Mouse (Mus musculus) neural tube, embryonic 12.5 days (tissue): Measurements from ENCODE around the gene Cfap206. TPM values are rescaled to one million over a fixed set of nuclear protein-coding genes. Genes with fewer than 3 reads are reported as not detected.

Experiments
- ATAC-seq: fragments of 200-750 bp; cut with Nextera tagmentation; 2 replicates; pipeline ENCODE4 v1.8.0; 2017; ENCODE audit warnings: low read depth, mild to moderate bottlenecking, moderate TSS enrichment, moderate library complexity; ENCODE audit not compliant: low FRiP score
- H3K27ac ChIP-seq: fragments of 300-500 bp; sonication (generic); 2 replicates; pipeline ENCODE4 v1.5.1; 2016
- H3K27me3 ChIP-seq: fragments of 300-500 bp; sonication (generic); replicated peaks from 2 replicates; pipeline ENCODE4 v1.6.1; 2016; ENCODE audit warnings: mild to moderate bottlenecking
- H3K36me3 ChIP-seq: fragments of 300-500 bp; sonication (generic); 2 replicates; pipeline ENCODE4 v1.6.1; 2016; ENCODE audit warnings: mild to moderate bottlenecking
- H3K4me1 ChIP-seq: fragments of 300-500 bp; sonication (generic); 2 replicates; pipeline ENCODE4 v1.6.1; 2016
- H3K4me2 ChIP-seq: fragments of 300-500 bp; sonication (generic); replicated peaks from 2 replicates; pipeline ENCODE4 v1.6.1; 2016; ENCODE audit warnings: mild to moderate bottlenecking
- H3K4me3 ChIP-seq: fragments of 300-500 bp; sonication (generic); 2 replicates; pipeline ENCODE4 v1.5.1; 2016
- H3K9ac ChIP-seq: fragments of 300-500 bp; sonication (generic); 2 replicates; pipeline ENCODE4 v1.6.1; 2016; ENCODE audit warnings: mild to moderate bottlenecking
- H3K9me3 ChIP-seq: fragments of 300-500 bp; sonication (generic); 2 replicates; pipeline ENCODE4 v1.6.1; 2016; ENCODE audit warnings: mild to moderate bottlenecking
- WGBS: fragments of 180-500 bp; shearing (Covaris S2); methylation state at CpG from one replicate; pipeline ENCODE4 v1.1.7; 2016; 5-methylcytosine and 5-hydroxymethylcytosine counted together
- polyA plus RNA-seq: library from polyadenylated mRNA; unstranded; fragments of >200 nt; fragmentation: Nextera tagmentation; extraction: Ambion mirVana; gene quantifications from 2 replicates; pipeline ENCODE4 v1.2.1, GENCODE M21; 2016

Gene Cfap206
- polyA plus RNA-seq, 1 experiment from 2014 or later, result 0.74 TPM

DNA sequence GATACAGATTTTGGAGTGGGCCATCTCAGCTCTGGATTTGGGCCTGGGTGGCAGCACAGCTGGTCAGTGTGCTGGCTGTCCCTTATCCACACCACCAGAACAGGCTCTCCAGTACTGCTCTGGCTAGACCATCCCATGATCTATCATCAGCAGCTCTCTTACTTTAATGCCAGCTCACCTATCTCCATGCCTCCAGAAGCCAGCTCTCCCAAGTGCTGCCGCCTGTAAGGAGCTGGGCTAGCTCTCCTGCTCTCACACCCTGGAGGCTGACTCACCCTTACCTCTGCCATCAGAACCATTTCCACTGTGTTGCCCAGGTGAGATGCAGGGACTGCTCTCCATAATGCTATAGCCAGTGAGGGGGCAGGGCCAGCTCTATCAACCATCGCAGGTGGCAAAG lies 68.5 kb downstream of the Cfap206 start:
- ATAC-seq, result no peak
- Histone ChIP-seq H3K27me3 (no peaks in the 10 kb centered on the region), H3K4me2 (no peak overlapping the region), H3K4me1 (no peaks in the 10 kb centered on the region), H3K27ac (no peak overlapping the region), H3K9me3 (no peaks in the 10 kb centered on the region), H3K36me3 (peaks cover 81% of the 10 kb centered on the region), H3K4me3 (no peak overlapping the region), H3K9ac (no peak overlapping the region)
- 94% methylated on average over 2 of the region's 2 CpGs for WGBS

DNA sequence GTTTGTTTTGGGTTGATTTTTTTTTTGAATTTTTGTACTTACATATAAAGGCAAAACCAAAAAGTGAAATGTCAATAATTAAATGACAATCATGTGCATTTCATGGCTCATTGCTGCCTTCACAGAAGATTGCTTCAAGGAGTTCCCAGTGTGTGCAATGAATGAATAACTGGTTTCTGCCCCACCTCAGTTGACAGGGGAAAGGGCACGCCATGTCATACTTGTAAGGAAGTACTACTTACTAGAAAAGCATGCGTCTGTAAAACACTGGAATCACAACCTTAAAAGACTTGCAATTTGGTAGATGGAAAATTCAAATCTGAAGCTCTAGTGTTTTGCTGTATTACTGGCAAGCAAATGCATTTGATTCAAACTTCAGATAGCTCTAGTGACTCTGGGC lies 71.0 kb downstream of the Cfap206 start:
- no peak overlapping the region for H3K27ac ChIP-seq
- WGBS, result 88% methylated on average over 2 of the region's 2 CpGs
- no peaks in the 10 kb centered on the region for H3K4me1 ChIP-seq
- H3K9ac ChIP-seq, result no peak overlapping the region
- H3K9me3 ChIP-seq, result no peaks in the 10 kb centered on the region
- no peak overlapping the region for H3K4me3 ChIP-seq
- no peaks in the 10 kb centered on the region for H3K27me3 ChIP-seq
- H3K36me3 ChIP-seq, result peaks cover 79% of the 10 kb centered on the region
- no peak overlapping the region for H3K4me2 ChIP-seq
- no peak for ATAC-seq

DNA sequence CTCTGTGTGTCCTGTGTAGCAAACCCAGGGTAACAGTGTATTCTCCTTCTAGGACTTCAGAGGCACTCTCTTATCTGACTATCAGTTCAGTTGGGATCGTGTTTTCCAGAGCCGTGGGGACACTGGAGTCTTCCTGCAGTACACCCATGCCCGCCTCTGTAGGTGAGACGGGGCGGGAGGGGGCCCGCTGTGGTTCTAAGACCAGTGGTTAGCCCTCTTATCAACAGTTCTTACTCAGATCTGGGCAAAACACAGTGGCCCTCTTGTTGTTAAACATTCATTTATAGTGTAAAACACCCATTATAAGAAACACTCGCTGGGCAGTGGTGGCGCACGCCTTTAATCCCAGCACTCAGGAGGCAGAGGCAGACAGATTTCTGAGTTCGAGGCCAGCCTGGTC lies 73.9 kb downstream of the Cfap206 start:
- Histone ChIP-seq H3K27ac (no peak overlapping the region), H3K9me3 (no peaks in the 10 kb centered on the region), H3K27me3 (no peaks in the 10 kb centered on the region), H3K36me3 (peaks cover 64% of the 10 kb centered on the region), H3K4me3 (no peak overlapping the region), H3K9ac (no peak overlapping the region), H3K4me1 (no peaks in the 10 kb centered on the region), H3K4me2 (no peak overlapping the region)
- WGBS, result 96% methylated on average over 10 of the region's 10 CpGs
- no peak for ATAC-seq

DNA sequence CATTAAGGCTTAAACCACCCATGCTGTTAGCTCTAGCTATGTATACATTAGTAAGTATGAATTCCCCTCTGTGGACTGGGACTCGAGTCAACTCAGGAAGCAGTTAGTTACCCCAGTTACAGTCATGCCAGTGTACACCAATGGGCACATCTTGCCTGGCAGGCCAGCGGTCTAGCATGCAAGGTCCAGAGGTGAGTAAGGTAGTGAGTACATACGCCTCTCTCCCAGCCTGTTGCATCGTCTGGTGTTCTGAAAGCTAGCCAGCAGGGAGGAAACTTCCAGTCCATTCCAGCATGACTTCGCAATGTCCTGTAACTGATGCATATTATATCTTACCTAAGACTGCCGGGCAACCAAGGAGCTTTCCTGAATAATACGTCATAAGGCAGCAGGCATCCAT lies 76.8 kb downstream of the Cfap206 start:
- no peak for ATAC-seq
- WGBS, result 94% methylated on average over 7 of the region's 7 CpGs
- Histone ChIP-seq H3K9ac (no peak overlapping the region), H3K36me3 (peaks cover 43% of the 10 kb centered on the region), H3K4me1 (no peaks in the 10 kb centered on the region), H3K9me3 (no peaks in the 10 kb centered on the region), H3K4me3 (no peak overlapping the region), H3K4me2 (no peak overlapping the region), H3K27me3 (no peaks in the 10 kb centered on the region), H3K27ac (no peak overlapping the region)

DNA sequence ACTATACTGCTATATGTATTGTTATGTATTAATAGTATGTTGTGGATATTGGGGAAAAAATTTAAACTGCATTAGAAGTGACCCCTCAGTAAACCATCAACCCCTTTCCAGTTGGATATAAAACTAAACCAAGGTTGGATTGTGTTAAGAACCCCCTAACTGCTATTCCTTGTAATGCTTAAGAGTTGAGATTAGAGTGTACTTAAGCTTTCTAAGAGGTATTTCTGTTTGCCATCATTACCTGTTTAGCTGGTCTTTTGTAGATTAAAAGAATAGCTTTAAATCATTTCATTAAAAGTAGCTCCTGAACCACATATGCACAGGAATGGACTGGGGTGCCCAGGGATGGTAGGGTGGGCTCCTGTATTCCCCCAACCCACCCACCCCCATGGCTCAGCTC lies 85.2 kb downstream of the Cfap206 start:
- ATAC-seq, result no peak
- H3K9ac ChIP-seq, result no peak overlapping the region
- no peaks in the 10 kb centered on the region for H3K27me3 ChIP-seq
- peaks cover 53% of the 10 kb centered on the region for H3K36me3 ChIP-seq
- no peak overlapping the region for H3K27ac ChIP-seq
- no peak overlapping the region for H3K4me2 ChIP-seq
- no peaks in the 10 kb centered on the region for H3K4me1 ChIP-seq
- H3K4me3 ChIP-seq, result no peak overlapping the region
- no peaks in the 10 kb centered on the region for H3K9me3 ChIP-seq

DNA sequence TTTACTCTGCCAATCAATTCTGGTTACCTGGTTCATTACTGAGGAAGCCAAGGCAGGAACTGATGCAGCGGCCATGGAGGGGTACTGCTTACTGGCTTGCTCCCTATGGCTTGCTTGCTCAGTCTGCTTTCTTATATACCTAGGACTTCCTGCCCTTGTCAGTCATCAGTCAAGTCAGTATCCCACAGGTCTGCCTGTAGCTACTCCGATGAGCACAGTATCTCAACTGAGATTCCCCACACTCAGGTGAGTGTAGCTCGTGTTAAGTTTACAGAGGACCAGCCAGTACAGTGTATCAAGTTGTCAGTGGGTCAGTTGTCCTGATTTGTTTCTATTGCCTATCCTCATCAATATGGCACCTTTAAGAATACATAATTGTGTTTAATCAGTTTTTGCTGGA lies 89.3 kb downstream of the Cfap206 start:
- Histone ChIP-seq H3K36me3 (peaks cover 31% of the 10 kb centered on the region), H3K27ac (no peak overlapping the region), H3K27me3 (no peaks in the 10 kb centered on the region), H3K9me3 (no peaks in the 10 kb centered on the region), H3K4me3 (no peak overlapping the region), H3K9ac (no peak overlapping the region), H3K4me1 (no peaks in the 10 kb centered on the region), H3K4me2 (no peak overlapping the region)
- WGBS, result 96% methylated on average over 3 of the region's 3 CpGs
- ATAC-seq, result no peak

DNA sequence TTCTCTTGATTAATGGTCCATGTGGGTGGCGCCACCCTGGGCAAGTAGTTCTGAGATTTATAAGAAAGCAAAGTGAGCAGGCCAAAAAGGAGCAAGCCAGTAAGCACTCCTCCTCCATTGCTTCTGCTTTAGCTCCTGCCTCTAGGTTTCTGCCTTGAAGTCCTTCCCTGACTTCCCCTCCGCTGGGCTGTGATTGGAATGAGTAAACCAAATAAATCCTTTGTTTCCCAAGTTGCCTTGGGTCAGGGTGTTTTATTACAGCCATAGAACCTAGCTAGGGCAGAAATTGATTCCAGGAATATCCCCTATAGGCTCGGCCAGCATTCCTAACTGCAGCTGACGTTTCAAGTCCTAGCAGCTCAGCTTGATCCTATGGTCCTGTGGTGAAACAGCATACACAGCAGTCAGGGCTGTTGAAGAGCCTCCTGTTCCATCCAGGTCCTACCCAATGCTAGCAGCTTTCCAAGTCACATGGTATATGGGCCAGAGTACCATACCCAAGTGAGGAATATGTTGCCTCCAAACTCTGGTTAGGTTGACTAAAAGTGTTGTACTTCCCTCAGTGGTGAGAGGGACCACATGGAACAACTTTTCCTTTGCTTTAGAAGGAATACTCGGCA lies 90.2 kb downstream of the Cfap206 start:
- no peaks in the 10 kb centered on the region for H3K4me1 ChIP-seq
- no peak overlapping the region for H3K4me2 ChIP-seq
- H3K9me3 ChIP-seq, result no peaks in the 10 kb centered on the region
- H3K9ac ChIP-seq, result no peak overlapping the region
- WGBS, result 71% methylated on average over 5 of the region's 5 CpGs
- no peak overlapping the region for H3K27ac ChIP-seq
- no peak overlapping the region for H3K4me3 ChIP-seq
- no peak for ATAC-seq
- H3K36me3 ChIP-seq, result peaks cover 31% of the 10 kb centered on the region
- no peaks in the 10 kb centered on the region for H3K27me3 ChIP-seq

Other genes starting within 250 kb of the Cfap206 start
- 150 and 151 TPM in 2 replicates for gene Akirin2, start 179.3 kb downstream of the Cfap206 start, polyA plus RNA-seq
- 92.7 and 101 TPM in 2 replicates for gene Orc3, start 115.3 kb downstream of the Cfap206 start, polyA plus RNA-seq
- gene Rars2, start 115.2 kb downstream of the Cfap206 start, polyA plus RNA-seq, result 63.5 and 67.8 TPM in 2 replicates
- 49.7 and 50.5 TPM in 2 replicates for gene Slc35a1, start 42.8 kb downstream of the Cfap206 start, polyA plus RNA-seq
- not detected in 2 replicates for gene Gm136, start 26.1 kb upstream of the Cfap206 start, polyA plus RNA-seq
- 42.3 and 43.5 TPM in 2 replicates for gene Smim8, start 48.2 kb upstream of the Cfap206 start, polyA plus RNA-seq
- gene Zfp292, start 152.8 kb upstream of the Cfap206 start, polyA plus RNA-seq, result 32.6 and 34.7 TPM in 2 replicates
- not detected in 2 replicates for gene Cga, start 163.6 kb upstream of the Cfap206 start, polyA plus RNA-seq